Mouse (Mus musculus) mature B cell (primary cell): ENCODE results near the gene Haus2.

Experiments
- in situ Hi-C: fragments of 300-500 bp; cut with MboI; formaldehyde crosslinking; loops from 2 replicates; pipeline ENCODE4 v1.14.3; 2019

The Haus2 gene

DNA sequence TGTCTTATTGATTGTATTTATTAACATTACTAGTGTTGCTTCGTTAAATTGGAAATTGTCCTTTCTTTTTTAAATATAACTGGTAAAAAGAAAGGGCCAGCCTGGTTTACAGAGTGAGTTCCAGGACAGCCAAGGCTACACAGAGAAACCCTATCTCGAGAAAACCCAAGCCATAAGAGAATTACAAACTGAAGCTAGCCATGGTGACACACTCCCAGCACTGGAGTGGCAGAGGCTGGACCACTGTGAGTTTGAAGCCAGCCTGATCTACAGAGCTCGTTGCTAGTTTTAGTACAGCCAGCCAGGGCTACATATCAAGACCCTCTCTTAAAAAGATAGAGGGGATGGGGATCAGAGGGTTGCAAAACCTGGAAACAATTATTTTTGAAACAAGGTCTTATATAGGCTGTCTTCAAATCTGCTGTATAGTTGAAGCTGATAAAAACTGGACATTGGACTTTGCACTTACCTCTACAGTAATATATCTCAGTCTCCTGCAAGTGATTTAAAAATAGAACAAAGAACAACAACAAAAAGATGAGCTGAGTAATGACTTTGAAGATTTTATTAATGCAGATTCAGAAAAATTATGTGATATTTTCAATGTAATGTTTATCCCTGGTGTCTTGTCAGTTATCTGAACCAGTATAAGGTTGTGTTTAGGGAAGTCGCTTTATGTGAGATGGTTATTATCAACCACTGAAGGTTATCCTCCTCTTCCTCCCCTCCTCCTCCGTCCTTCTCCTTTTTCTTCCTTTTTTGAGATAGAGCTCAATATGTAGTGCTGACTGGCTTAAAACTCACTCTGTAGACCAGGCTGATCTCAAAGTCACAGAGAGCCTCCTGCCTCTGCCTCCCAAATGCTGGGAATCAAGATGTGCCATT, 7.3 kb downstream of the Haus2 start:
- in situ Hi-C loops = no loop called here

DNA sequence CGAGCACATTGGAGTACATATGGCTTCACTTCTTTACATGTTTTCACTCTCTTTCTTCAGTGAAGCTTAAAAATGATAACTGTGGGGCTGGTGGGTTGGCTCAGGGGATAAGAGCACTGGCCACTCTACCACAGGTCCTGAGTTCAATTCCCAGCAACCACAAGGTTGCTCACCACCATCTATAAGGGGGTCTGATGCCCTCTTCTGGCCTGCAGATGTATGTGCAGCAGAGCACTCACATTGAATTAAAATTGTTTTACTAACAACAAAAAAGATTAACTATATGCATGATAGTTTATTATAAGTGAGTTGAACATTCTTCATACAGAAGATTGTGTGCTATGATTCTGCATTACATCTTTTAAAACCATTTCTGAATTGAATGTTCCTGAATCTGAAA, 10.4 kb downstream of the Haus2 start:
- in situ Hi-C loops = no loop called here

DNA sequence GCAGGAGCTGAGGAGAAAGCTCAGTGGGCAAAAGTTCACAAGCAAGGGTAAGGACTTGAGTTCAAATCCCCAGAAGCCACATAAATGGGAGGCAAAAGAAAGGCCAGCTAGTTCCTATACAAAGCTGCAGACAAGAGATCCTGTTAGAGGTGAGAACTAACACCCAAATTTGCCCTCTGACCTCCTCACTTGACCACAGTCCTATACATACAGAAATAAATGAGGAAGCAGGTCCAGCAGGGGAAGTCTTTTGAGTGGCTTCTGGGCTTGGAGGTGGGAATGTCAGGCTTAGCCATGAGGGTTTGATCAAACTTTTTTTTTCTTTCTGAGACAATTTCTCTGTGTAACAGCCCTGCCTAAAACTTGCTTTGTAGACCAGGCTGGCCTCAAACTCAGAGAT, 13.7 kb downstream of the Haus2 start:
- in situ Hi-C loops = no loop called here

DNA sequence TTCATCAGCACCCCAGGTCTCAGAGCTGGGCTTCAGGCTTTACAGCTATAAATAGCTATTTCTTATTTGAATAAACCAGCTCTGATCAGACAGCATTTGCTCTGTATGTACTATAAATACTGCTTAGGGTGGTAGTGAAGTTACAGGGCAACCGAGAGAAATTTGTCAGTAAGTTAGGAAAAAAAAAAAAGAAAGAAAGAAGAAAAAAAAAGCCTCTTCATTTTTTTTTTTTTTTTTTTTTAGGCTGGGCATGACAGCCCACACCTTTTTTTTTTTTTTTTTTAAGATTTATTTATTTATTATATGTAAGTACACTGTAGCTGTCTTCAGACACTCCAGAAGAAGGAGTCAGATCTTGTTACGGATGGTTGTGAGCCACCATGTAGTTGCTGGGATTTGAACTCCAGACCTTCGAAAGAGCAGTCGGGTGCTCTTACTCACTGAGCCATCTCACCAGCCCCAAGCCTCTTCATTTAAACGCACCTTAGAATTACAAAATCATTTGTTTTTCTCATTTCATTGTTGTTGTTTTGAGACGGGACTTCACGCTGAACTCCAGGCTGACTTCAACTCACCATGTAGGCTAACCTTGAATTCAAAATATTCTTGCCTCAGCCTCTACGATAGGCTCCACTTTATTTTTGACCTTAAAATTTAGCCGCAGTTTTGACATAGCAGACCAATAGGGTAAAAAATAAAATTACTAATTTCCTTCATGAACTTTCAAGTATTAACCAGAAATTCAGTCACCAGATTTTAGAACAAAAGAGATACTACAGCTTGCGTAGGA, 19.1 kb downstream of the Haus2 start:
- in situ Hi-C loops = no loop called here

DNA sequence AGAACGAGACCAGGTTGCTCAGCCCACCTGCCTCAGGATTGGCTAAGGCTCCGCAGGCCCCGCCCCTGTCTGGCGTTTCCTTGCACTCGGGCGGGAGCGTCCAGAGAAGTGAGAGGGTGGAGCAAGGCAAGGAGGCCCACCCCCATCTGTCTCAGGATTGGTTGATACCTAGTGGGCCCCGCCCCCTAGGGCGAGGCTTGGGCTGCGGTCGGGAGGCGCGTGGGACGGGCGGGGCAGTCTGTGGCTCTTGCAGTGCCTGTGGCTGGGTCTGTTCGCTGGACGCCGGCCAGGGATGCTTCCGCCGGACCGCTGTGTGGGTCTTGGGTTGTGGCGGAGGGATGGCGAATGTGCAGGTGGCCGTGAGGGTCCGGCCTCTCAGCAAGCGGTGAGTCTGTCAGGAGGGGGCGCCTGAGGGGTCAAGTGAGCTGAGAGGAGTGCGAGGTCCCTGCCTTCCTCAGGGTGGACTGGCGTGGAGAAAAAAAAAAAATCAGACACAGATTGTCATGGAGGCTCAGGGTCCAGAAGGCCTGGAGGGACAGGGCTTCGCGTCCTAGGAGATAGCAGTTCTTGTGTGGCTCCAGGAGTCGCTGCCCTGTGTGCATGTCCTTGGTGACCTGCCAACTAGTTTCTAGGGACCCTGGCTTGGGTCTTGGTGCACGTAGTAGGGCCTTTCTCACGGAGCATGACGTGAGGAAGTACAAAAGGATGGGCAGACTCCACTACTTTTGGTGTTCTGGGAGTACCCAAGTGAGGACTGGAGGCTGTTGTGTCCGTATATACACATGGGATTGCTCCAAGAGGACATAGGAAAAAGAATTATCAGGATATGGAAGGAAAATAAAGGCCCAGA, 19.9 kb downstream of the Haus2 start, which contains the start of gene Stard9:
Stard9 (plus strand) TSS at position 236 of the 850 bp plus-strand sequence.
- in situ Hi-C loops = no loop called here

DNA sequence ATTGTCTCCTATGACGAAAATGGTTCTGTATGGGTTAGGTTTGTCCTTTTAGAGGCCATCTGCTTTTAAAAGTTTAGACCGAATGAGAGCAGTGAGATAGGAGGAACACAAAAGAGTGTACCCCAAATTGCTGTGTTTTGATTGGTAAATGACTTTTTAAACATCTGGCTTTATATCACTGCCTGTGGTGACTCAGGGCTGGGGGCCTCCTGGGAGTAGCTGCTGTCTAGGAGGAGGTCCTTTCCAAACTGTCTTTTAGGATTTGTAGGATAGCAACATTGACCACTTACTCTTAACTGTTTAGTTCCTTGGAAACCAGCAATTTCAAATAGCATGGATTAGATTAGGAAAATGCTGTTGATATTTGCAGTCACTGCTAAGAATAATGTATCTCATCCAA, 21.1 kb downstream of the Haus2 start:
- in situ Hi-C loops = no loop called here

- in situ Hi-C loops = no loop called here
Measured at GRCm38 (mm10) chr2:120630655-120631054, 21.5 kb downstream of the Haus2 start.

DNA sequence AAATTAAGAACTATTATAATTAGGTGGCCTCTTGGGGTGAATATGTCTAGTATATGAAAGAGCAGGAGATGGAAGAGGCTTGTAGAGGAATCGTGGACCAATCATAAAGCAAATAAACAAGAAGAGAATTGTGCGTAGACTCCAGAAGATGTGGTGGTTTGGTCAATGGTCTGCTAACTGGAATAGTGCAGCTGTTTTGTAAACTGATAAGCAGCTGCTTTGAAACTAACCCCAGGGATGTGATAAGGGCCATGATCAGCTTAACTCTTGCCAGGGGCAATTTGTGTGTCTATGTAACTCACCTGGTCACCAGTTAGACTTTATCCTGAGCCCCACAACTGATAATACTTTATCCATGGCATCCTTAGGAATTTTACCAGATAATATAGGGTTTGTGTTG, 22.3 kb downstream of the Haus2 start:
- in situ Hi-C loops = no loop called here

GRCm38 (mm10) chr2:120631957-120632356, 22.8 kb downstream of the Haus2 start:
- in situ Hi-C loops = no loop called here

DNA sequence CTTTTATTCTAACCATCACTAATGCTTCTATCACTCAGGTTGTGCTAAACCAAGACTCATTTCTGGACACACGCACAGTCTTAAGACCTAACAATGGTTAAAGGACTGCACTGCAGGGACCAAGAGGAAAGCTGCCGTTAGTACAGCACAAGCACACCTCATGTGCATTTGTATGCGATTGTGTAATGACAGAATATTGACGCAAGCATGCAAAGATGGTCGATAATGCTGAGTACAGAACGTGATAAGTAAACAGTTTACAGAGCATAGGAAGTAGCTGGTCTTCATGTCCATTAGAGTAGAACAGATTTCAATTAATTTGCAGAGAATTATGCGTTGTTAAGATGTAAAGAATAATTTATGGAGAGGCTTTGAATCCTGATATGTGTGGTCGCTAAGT, 31.7 kb downstream of the Haus2 start:
- in situ Hi-C loops = no loop called here

DNA sequence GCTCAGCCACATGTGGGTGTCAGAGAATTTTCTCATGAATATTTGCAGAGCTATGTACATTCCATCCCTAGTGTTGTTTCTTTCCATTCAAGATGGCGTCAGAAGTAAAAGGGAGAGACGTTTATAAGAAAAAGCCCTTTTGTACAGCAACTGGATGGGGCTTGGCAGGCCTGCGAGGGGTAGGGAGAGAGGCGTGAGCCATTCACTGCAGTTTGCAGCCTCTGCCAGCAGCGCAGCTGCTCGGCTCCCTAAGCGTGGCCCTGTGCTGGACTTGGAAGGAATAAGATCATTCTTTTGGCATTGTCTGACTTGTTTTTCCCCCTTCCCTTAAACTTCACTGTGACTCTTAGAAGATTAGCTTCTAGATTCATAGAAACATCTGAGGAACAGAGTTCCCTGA, 34.7 kb downstream of the Haus2 start:
- in situ Hi-C loops = no loop called here

- in situ Hi-C loops = no loop called here
Measured at GRCm38 (mm10) chr2:120646777-120647176, 37.6 kb downstream of the Haus2 start.

- in situ Hi-C loops = no loop called here
Measured at GRCm38 (mm10) chr2:120652256-120652924, 43.2 kb downstream of the Haus2 start.

DNA sequence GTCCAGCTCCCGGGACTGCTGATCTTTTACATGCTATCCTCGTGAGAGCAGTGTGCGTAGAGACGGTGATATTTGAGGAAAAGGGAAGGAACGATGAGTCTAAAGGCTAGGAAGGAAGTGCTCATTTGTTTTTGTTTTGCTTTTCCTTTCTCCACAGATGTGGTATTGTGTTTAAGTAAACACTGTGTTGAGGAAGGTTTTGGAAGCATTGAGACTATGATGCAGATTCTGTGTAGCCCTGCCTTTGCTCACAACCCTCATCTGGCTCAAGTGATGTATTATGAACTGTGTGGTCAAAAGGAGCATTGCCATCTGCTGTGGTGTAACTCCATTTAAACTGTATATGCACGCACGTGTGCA, 43.7 kb downstream of the Haus2 start:
- in situ Hi-C loops = no loop called here

DNA sequence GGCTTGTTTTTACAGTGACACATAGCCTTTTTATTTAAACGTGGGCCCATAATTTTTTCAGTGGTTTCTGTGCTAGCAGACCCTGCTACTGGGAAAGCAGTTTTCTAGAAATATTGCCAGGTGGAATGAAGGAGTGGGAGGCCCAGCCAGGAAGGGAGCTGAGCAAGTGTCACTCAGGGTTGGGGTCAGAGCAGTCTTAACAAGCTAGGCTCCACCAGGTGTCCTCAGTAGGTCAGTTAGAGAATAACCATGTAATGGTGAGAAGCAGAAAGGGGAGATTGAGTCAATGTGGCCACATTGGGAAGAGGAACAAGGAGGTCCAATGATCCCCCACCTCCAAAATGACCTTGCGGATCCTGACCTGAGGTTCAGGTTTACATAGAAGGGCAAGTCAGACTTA, 45.5 kb downstream of the Haus2 start:
- in situ Hi-C loops = no loop called here

GRCm38 (mm10) chr2:120655905-120656304, 46.7 kb downstream of the Haus2 start:
- in situ Hi-C loops = no loop called here

- in situ Hi-C loops = no loop called here
Measured at GRCm38 (mm10) chr2:120656711-120657110, 47.5 kb downstream of the Haus2 start.

GRCm38 (mm10) chr2:120658486-120658885, 49.3 kb downstream of the Haus2 start:
- in situ Hi-C loops = no loop called here

DNA sequence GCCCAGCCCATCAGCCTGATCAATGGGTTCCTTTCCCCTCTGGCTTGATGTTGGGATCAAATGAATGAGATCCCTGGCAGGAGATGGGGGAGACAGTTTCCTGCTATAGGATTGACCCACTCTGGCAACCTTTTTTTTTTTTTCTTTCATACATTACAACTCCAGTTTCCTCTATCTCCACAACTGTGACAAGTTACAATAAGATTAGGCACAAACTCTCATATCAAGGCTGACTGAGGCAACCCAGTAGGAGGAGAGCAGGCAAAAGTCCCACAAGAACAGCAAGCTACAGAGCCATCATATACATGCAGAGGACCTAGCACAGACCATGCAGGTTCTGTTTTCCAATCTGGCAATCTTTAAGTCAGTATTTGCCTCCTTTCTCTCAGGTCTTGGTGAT, 50.1 kb downstream of the Haus2 start:
- in situ Hi-C loops = no loop called here

DNA sequence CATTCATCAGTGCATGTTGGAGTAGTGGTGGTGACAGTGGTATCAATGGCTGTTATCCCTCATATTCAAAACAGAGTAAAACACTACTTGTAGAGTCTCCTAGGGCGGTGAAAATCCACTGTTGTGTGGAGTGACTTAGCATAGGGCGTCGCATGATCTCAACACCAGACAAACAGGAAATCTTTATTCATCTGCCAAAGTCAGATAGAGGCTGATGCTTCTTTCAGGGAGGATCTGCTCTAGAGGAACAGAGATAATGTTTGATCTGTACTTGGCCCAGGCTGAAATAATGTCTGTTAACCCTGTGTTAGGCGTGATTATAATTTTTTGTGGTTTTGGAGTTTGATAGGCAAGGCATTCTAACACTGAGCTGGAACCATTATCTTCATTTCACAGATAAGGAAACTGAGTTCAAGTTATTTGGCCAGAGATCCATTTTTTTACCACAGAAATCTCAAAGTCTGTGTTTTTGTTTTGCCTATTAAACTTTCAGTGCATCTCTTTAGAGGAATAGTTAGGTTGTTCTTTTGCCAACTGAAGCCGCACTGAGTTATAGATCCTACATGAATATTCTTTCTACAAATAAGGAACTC, 51.4 kb downstream of the Haus2 start:
- in situ Hi-C loops = no loop called here

- in situ Hi-C loops = no loop called here
Measured at GRCm38 (mm10) chr2:120662766-120663165, 53.6 kb downstream of the Haus2 start.
